Mouse (Mus musculus) layer of hippocampus, adult 11-12 months (tissue): ENCODE measurements around the gene Mboat2.

Experiments used
- DNase-seq: peaks from one replicate; pipeline ENCODE4 v3.0.0; 2022; ENCODE audit warnings: low spot score

The Mboat2 gene

GRCm38 (mm10) chr12:24948344-24948743 lies 117.7 kb downstream of the Mboat2 start:
- peak; percentile 42 for DNase-seq

- DNase-seq = no peak
Measured at GRCm38 (mm10) chr12:24950376-24951046, 119.8 kb downstream of the Mboat2 start.

GRCm38 (mm10) chr12:24952147-24952546 lies 121.5 kb downstream of the Mboat2 start:
- DNase-seq = peak; percentile 57

GRCm38 (mm10) chr12:24955137-24955536 lies 124.5 kb downstream of the Mboat2 start:
- DNase-seq = no peak

GRCm38 (mm10) chr12:24958526-24958925 lies 127.8 kb downstream of the Mboat2 start:
- no peak for DNase-seq

GRCm38 (mm10) chr12:24961821-24962220 lies 131.1 kb downstream of the Mboat2 start:
- no peak for DNase-seq

- DNase-seq = no peak
Measured at GRCm38 (mm10) chr12:24962362-24962967, 131.8 kb downstream of the Mboat2 start.

- DNase-seq = peak; percentile 29
Measured at GRCm38 (mm10) chr12:24963393-24964022, 132.8 kb downstream of the Mboat2 start.

- peak; percentile 28 for DNase-seq
Measured at GRCm38 (mm10) chr12:24965406-24965805, 134.7 kb downstream of the Mboat2 start.

GRCm38 (mm10) chr12:24966046-24966445 lies 135.4 kb downstream of the Mboat2 start:
- no peak for DNase-seq

- DNase-seq = no peak
Measured at GRCm38 (mm10) chr12:24971490-24972200, 141.0 kb downstream of the Mboat2 start.

- DNase-seq = no peak
Measured at GRCm38 (mm10) chr12:24972371-24973350, 142.0 kb downstream of the Mboat2 start.

GRCm38 (mm10) chr12:24973586-24973985 lies 142.9 kb downstream of the Mboat2 start:
- DNase-seq = no peak

GRCm38 (mm10) chr12:24974446-24975114 lies 143.9 kb downstream of the Mboat2 start, which contains the start of gene Kidins220:
Gene Kidins220, plus strand, starts transcription at chr12:24974925.
- peak; percentile 96 for DNase-seq

- peak; percentile 80 for DNase-seq
Measured at GRCm38 (mm10) chr12:24975115-24975733, 144.5 kb downstream of the Mboat2 start.

- no peak for DNase-seq
Measured at GRCm38 (mm10) chr12:24985226-24985625, 154.5 kb downstream of the Mboat2 start.

- no peak for DNase-seq
Measured at GRCm38 (mm10) chr12:24995350-24995749, 164.7 kb downstream of the Mboat2 start.

- DNase-seq = no peak
Measured at GRCm38 (mm10) chr12:25005350-25005749, 174.7 kb downstream of the Mboat2 start.

GRCm38 (mm10) chr12:25009957-25010356 lies 179.3 kb downstream of the Mboat2 start:
- no peak for DNase-seq

- no peak for DNase-seq
Measured at GRCm38 (mm10) chr12:25010416-25010815, 179.7 kb downstream of the Mboat2 start.
